Mouse (Mus musculus): Measurements from ENCODE around the gene Adam15.

- TF ChIP-seq MYOG (IDR thresholded peaks at IDR 0.05; ENCODE audit: control insufficient read depth in 1 of 3, insufficient read depth in 1 of 3, insufficient read length in 2 of 3, low read depth in 2 of 3): peak in 1 of 3 experiments; percentile 23
- peak; percentile 48 for TF ChIP-seq POLR2A (IDR thresholded peaks at IDR 0.05; ENCODE audit: insufficient read length, low read depth)
- TF ChIP-seq POLR2AphosphoS2 (IDR thresholded peaks at IDR 0.05; ENCODE audit: insufficient read length, low read depth): peak; percentile 55
- TF ChIP-seq USF1 (IDR thresholded peaks at IDR 0.05; ENCODE audit: low read depth): no peak
- TF ChIP-seq E2F4 (IDR thresholded peaks at IDR 0.05; ENCODE audit: insufficient read depth): no peak
- TF ChIP-seq REST (IDR thresholded peaks at IDR 0.05; ENCODE audit: insufficient read depth, insufficient read length): no peak
- no peak for TF ChIP-seq TCF12 (IDR thresholded peaks at IDR 0.05; ENCODE audit: insufficient read depth, poor library complexity, severe bottlenecking)
- peak in 1 of 3 experiments; percentile 18 for TF ChIP-seq MYOD1 (IDR thresholded peaks at IDR 0.05; ENCODE audit: control insufficient read depth in 1 of 3, insufficient read length in 2 of 3, low read depth in 2 of 3)
- no peak for TF ChIP-seq TCF3 (IDR thresholded peaks at IDR 0.05; ENCODE audit: insufficient read length, low read depth)
- TF ChIP-seq MAX (IDR thresholded peaks at IDR 0.05; ENCODE audit: low read depth): no peak
- no peak for TF ChIP-seq CEBPB (IDR thresholded peaks at IDR 0.05; ENCODE audit: insufficient read depth, poor library complexity, severe bottlenecking)
- peak; percentile 78 for TF ChIP-seq SRF (IDR thresholded peaks at IDR 0.05; ENCODE audit: control insufficient read depth, insufficient read length, low read depth)
Observed at GRCm38 (mm10) chr3:89393605-89394004, 43.8 kb upstream of the Adam15 start.
